In genomic region chr4:151907577-151908343, GRCm38 (mm10) we compare ENCODE assay signal across 10 mouse cellular contexts. TPM values are rescaled to one million over a fixed set of nuclear protein-coding genes. Genes with fewer than 3 reads are reported as not detected.
A peak's percentile ranks its signal among the peaks of the same experiment; 100 is the strongest.
DNase-seq lines count a peak whose midpoint lies in the region; ATAC-seq and TF ChIP-seq lines count a peak whose summit lies in the region.
"Had no signal": no experiment of that assay in that cellular context is flagged by ENCODE, and none has a peak within 500 bp of the region (broad histone marks: within the 10 kb centered on the region; RNA-seq: fewer than 3 reads in every experiment).

No protein-coding gene starts in this region.

- peak overlapping the region; percentile 82 for H3K4me3 ChIP-seq in testis, adult 2 months (ENCODE audit: control insufficient read depth, low read depth, low read length)
- H3K4me3 ChIP-seq in hindbrain, embryonic 12.5 days = no peak overlapping the region
- H3K4me3 ChIP-seq: erythroblast, embryonic 14.5 days had no signal

- TF ChIP-seq POLR2A in testis, adult 2 months (IDR thresholded peaks at IDR 0.05; ENCODE audit: control insufficient read depth, low read depth, low read length) = no peak; the same call in 1 of the 2 replicates

- H3K27ac ChIP-seq in testis, adult 2 months (ENCODE audit: control insufficient read depth, insufficient read depth, low read depth, low read length) = no peak overlapping the region; the same call in 1 of the 2 replicates
- H3K27ac ChIP-seq in hindbrain, embryonic 12.5 days = 0 out of 2 replicates have a peak overlapping the region, but pooled peaks have one; percentile 40

- H3K4me1 ChIP-seq in testis, adult 2 months (ENCODE audit: control insufficient read depth, insufficient read depth, low read length) = peaks cover 33% of the 10 kb centered on the region
- H3K4me1 ChIP-seq in hindbrain, embryonic 12.5 days = peaks cover 13% of the 10 kb centered on the region

- no peaks in the 10 kb centered on the region for H3K9me3 ChIP-seq in hindbrain, embryonic 12.5 days (replicated peaks)

- no peak overlapping the region for H3K4me2 ChIP-seq in hindbrain, embryonic 12.5 days (replicated peaks)

- H3K36me3 ChIP-seq in testis, adult 2 months (ENCODE audit: control insufficient read depth, insufficient read depth, low read length) = no peaks in the 10 kb centered on the region
- no peaks in the 10 kb centered on the region for H3K36me3 ChIP-seq in hindbrain, embryonic 12.5 days

- H3K9ac ChIP-seq in hindbrain, embryonic 12.5 days = no peak overlapping the region

- DNase-seq in gastrocnemius, postnatal 10 days = peak; percentile 48
- no peak for DNase-seq in gastrocnemius, postnatal 25 days
- no peak for DNase-seq in testis, postnatal 10 days (ENCODE audit: low spot score)
- DNase-seq in yolk sac, embryonic 10.5 days (ENCODE audit: low spot score) = peak; percentile 48
- DNase-seq in cerebellum, postnatal 10 days = no peak
- no peak for DNase-seq in layer of hippocampus, adult 9-11 months
- DNase-seq: kidney, adult 9 months had no signal

- no peak for ATAC-seq in hindbrain, embryonic 12.5 days (ENCODE audit: low FRiP score)

- WGBS in hindbrain, embryonic 12.5 days = 65% methylated on average over 26 of the region's 26 CpGs

- H3K27me3 ChIP-seq in testis, adult 2 months (ENCODE audit: control insufficient read depth, insufficient read depth, low read length) = no peaks in the 10 kb centered on the region
- H3K27me3 ChIP-seq in hindbrain, embryonic 12.5 days = no peaks in the 10 kb centered on the region

- no peak for TF ChIP-seq CTCF in testis, adult 2 months (IDR thresholded peaks at IDR 0.05; ENCODE audit: control insufficient read depth, insufficient read depth, insufficient replicate concordance, low read depth, low read length)

RNA-seq across cellular contexts. Expression of gene Dnajc11, which starts 25.7 kb away (rescaled TPM):
- 10 to 100 TPM; 72.1 to 72.3 TPM for total RNA-seq in gastrocnemius, postnatal 10 days (2021)
- 10 to 100 TPM; 59.3 to 68.8 TPM for total RNA-seq in gastrocnemius, postnatal 25 days (2021)
- polyA plus RNA-seq in testis, adult 2 months (2012; rRNA removed) = 28.6 and 31.2 TPM in 2 replicates
- 82.8 and 83.2 TPM in 2 replicates for polyA plus RNA-seq in hindbrain, embryonic 12.5 days (2016; fragmentation: Nextera tagmentation; extraction: Ambion mirVana)

RNA-seq across cellular contexts. Expression of gene Camta1, which starts 46.1 kb away (rescaled TPM):
- 10 to 100 TPM; 71.6 to 82.8 TPM for total RNA-seq in gastrocnemius, postnatal 10 days (2021)
- 100 to 1,000 TPM in 1 of 2 experiments, 10 to 100 TPM in 1; 91.0 to 104 TPM for total RNA-seq in gastrocnemius, postnatal 25 days (2021)
- 13.5 and 15.4 TPM in 2 replicates for polyA plus RNA-seq in testis, adult 2 months (2012; rRNA removed)
- polyA plus RNA-seq in hindbrain, embryonic 12.5 days (2016; fragmentation: Nextera tagmentation; extraction: Ambion mirVana) = 136 and 157 TPM in 2 replicates

Comparison
In these comparisons a context has a peak if more than half of its experiments do, and no peak if none do; other contexts are left out.
1. DNase-seq: peak in gastrocnemius, postnatal 10 days (single experiment) and yolk sac, embryonic 10.5 days (single experiment); none in gastrocnemius, postnatal 25 days (single experiment), testis, postnatal 10 days (single experiment), cerebellum, postnatal 10 days (0 of 2) and layer of hippocampus, adult 9-11 months (single experiment).